Mouse (Mus musculus): ENCODE results near the gene Ifna4. TPM values are rescaled to one million over a fixed set of nuclear protein-coding genes. Genes with fewer than 3 reads are reported as not detected.
"Not testable (repeated sequence)": the region's sequence is repeated elsewhere in the genome, so short reads cannot be mapped to it uniquely, and the experiment has no call there.

The Ifna4 gene
- polyA plus RNA-seq, 1 experiment from 2014 or later, result not detected

GRCm38 (mm10) chr4:88835225-88835624 lies 6.4 kb upstream of the Ifna4 start, which contains the start of gene Ifna5:
Ifna5 (plus strand) TSS chr4:88835525.
- not testable (repeated sequence) for H3K4me3 ChIP-seq; H3K27me3 ChIP-seq (replicated peaks); H3K4me2 ChIP-seq (replicated peaks); H3K9ac ChIP-seq; ATAC-seq (ENCODE audit: low FRiP score, low read depth); H3K4me1 ChIP-seq; H3K27ac ChIP-seq; H3K36me3 ChIP-seq; H3K9me3 ChIP-seq
- 92% methylated on average over 1 of the region's 1 CpGs for WGBS

GRCm38 (mm10) chr4:88838828-88839227 lies 2.8 kb upstream of the Ifna4 start:
- H3K27me3 ChIP-seq (replicated peaks), result no peaks in the 10 kb centered on the region
- ATAC-seq (ENCODE audit: low FRiP score, low read depth), result no peak
- H3K9ac ChIP-seq, result no peak overlapping the region
- 45% methylated on average over 3 of the region's 3 CpGs for WGBS
- H3K4me3 ChIP-seq, result no peak overlapping the region
- H3K4me2 ChIP-seq (replicated peaks), result no peak overlapping the region
- no peaks in the 10 kb centered on the region for H3K36me3 ChIP-seq
- H3K4me1 ChIP-seq, result no peaks in the 10 kb centered on the region
- H3K27ac ChIP-seq, result no peak overlapping the region
- H3K9me3 ChIP-seq, result no peaks in the 10 kb centered on the region

DNA sequence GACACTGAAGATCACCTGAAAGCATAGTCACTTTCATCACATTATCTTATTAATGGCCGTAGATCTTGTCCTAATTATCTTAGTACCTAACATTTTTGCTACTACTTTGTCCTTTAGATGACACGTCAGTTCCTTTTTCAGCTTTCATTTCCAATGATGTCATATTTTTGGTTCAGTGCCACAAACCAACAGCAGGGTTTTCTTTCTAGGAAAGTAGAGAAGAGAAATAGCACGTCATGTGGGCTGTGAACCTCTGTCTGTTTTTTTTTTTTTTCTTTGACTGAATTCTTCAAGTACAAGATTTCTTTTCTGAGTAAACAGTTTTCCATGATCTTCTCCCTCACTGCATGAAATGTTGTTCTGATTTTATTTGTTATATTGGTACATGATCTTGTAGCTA lies 1.6 kb upstream of the Ifna4 start:
- ATAC-seq (ENCODE audit: low FRiP score, low read depth), result no peak
- no peaks in the 10 kb centered on the region for H3K9me3 ChIP-seq
- no peaks in the 10 kb centered on the region for H3K36me3 ChIP-seq
- H3K4me2 ChIP-seq (replicated peaks), result no peak overlapping the region
- no peaks in the 10 kb centered on the region for H3K4me1 ChIP-seq
- H3K27ac ChIP-seq, result no peak overlapping the region
- H3K9ac ChIP-seq, result no peak overlapping the region
- no peak overlapping the region for H3K4me3 ChIP-seq
- 86% methylated on average over 3 of the region's 3 CpGs for WGBS
- no peaks in the 10 kb centered on the region for H3K27me3 ChIP-seq (replicated peaks)

GRCm38 (mm10) chr4:88845334-88845733 lies 3.7 kb downstream of the Ifna4 start:
- Histone ChIP-seq H3K9me3 (no peaks in the 10 kb centered on the region), H3K27me3 (replicated peaks) (no peaks in the 10 kb centered on the region), H3K4me3 (no peak overlapping the region), H3K36me3 (no peaks in the 10 kb centered on the region), H3K9ac (no peak overlapping the region), H3K27ac (no peak overlapping the region), H3K4me1 (no peaks in the 10 kb centered on the region), H3K4me2 (replicated peaks) (no peak overlapping the region)
- WGBS, result 59% methylated on average over 2 of the region's 2 CpGs
- no peak for ATAC-seq (ENCODE audit: low FRiP score, low read depth)

DNA sequence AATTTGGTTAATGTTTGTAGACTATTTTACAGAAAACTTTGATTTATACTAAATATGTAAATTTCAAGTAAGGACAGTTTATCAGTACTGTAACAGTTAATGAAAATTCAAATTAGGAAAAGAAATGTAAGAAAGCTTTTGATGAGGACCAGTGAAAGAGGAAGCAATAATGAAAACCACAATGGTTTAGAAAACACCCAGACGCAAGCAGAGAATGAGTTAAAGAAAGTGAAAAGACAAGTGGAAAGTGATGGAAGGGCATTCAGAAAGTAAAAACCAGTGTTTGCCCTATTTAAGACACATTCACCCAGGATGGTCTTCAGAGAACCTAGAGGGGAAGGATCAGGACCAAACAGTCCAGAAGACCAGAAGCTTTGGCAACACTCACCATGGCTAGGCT lies 8.0 kb downstream of the Ifna4 start, which contains the start of gene Ifna1:
Gene Ifna1, plus strand, starts transcription at position 390 of the 400 bp plus-strand sequence.
- Histone ChIP-seq H3K4me2 (replicated peaks) (no peak within 1 kb of the TSS), H3K9me3 (no peaks in the 10 kb centered on the region), H3K9ac (no peak within 1 kb of the TSS), H3K36me3 (no peaks in the 10 kb centered on the region), H3K4me1 (0 out of 2 replicates have a peak, but pooled peaks cover 5% of the 10 kb centered on the region), H3K27me3 (replicated peaks) (no peaks in the 10 kb centered on the region), H3K27ac (no peak within 1 kb of the TSS), H3K4me3 (no peak within 1 kb of the TSS)
- no peak for ATAC-seq (ENCODE audit: low FRiP score, low read depth)
- 90% methylated on average over 1 of the region's 1 CpGs for WGBS

GRCm38 (mm10) chr4:88851026-88851763 lies 9.5 kb downstream of the Ifna4 start:
- 46% methylated on average over 4 of the region's 4 CpGs for WGBS
- no peak for ATAC-seq (ENCODE audit: low FRiP score, low read depth)
- H3K9ac ChIP-seq, result no peak overlapping the region
- no peaks in the 10 kb centered on the region for H3K36me3 ChIP-seq
- no peaks in the 10 kb centered on the region for H3K9me3 ChIP-seq
- no peak overlapping the region for H3K4me3 ChIP-seq
- 0 out of 2 replicates have a peak, but pooled peaks cover 5% of the 10 kb centered on the region for H3K4me1 ChIP-seq
- no peaks in the 10 kb centered on the region for H3K27me3 ChIP-seq (replicated peaks)
- no peak overlapping the region for H3K4me2 ChIP-seq (replicated peaks)
- no peak overlapping the region for H3K27ac ChIP-seq

DNA sequence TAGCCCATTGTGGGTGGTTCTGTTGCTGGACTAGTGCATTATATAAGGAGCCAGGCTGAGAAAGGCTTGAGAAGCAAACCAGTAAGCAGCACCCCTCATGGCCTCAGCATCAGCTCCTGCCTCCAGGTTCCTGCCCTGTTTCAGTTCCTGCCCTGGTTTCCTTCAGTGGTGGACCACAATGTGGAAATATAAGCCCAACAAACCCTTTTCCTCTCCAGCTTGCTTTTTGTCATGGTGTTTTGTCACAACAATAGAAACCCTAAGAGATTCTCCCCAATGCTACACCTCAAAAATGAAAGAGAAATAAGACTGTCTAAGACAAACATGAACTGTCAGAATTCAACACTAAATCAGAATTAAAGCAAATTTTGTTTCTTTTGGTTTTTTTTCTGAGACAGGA lies 17.6 kb downstream of the Ifna4 start:
- ATAC-seq (ENCODE audit: low FRiP score, low read depth), result no peak
- Histone ChIP-seq H3K9ac (no peak overlapping the region), H3K4me3 (no peak overlapping the region), H3K4me1 (no peaks in the 10 kb centered on the region), H3K27me3 (replicated peaks) (peaks cover 1% of the 10 kb centered on the region; the same call in 1 of the 2 replicates), H3K4me2 (replicated peaks) (no peak overlapping the region), H3K36me3 (no peaks in the 10 kb centered on the region), H3K27ac (no peak overlapping the region), H3K9me3 (no peaks in the 10 kb centered on the region)

DNA sequence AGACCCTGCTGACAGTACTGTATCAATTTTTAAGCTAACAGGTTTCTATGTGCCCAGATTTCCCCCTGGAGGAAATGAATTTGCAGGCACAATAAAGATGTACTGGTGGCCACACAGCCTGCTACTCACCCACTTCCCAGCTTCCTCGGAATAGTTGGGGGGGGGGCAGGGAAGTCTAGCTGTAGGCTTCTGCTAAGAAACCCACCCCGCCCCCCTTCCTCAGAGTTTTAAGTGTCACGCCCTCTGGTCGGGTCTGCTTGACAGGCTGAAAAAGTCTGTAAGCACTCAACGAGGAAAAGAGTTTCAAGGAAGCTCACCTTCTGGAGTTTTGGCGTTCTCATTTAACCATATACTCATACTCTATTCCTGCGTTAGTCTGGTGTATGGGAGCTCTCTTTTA lies 21.6 kb downstream of the Ifna4 start:
- WGBS, result 12% methylated on average over 7 of the region's 7 CpGs
- Histone ChIP-seq H3K9me3 (no peaks in the 10 kb centered on the region), H3K4me3 (no peak overlapping the region), H3K9ac (no peak overlapping the region), H3K27me3 (replicated peaks) (peaks cover 4% of the 10 kb centered on the region; the same call in 1 of the 2 replicates), H3K36me3 (no peaks in the 10 kb centered on the region), H3K4me2 (replicated peaks) (no peak overlapping the region), H3K4me1 (peaks cover 6% of the 10 kb centered on the region; the same call in 1 of the 2 replicates), H3K27ac (no peak overlapping the region)
- ATAC-seq (ENCODE audit: low FRiP score, low read depth), result no peak

DNA sequence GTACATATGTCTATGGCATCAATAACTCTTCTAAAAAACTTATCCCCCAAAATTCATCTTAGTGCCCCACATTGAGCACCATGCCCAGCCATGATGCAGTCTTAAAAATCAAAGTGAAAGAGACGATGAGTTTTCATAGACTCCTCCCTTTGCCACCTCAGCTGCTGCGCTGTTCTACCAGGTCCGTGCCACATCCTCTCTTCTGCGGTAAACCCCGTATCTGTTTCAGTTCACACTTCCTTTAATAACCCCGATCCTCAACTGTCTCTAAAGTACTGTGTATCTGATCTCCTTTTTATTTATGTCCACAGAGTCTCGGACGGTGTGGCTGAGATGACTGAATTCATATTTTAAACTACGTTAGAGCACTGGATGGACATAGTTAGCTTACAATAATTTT lies 22.9 kb downstream of the Ifna4 start:
- WGBS, result 78% methylated on average over 9 of the region's 9 CpGs
- H3K9ac ChIP-seq, result no peak overlapping the region
- no peak overlapping the region for H3K4me2 ChIP-seq (replicated peaks)
- H3K9me3 ChIP-seq, result no peaks in the 10 kb centered on the region
- peaks cover 4% of the 10 kb centered on the region for H3K27me3 ChIP-seq (replicated peaks)
- H3K36me3 ChIP-seq, result no peaks in the 10 kb centered on the region
- no peak overlapping the region for H3K27ac ChIP-seq
- H3K4me3 ChIP-seq, result no peak overlapping the region
- peaks cover 6% of the 10 kb centered on the region; the same call in 1 of the 2 replicates for H3K4me1 ChIP-seq
- no peak for ATAC-seq (ENCODE audit: low FRiP score, low read depth)

- H3K4me3 ChIP-seq, result no peak overlapping the region
- H3K36me3 ChIP-seq, result no peaks in the 10 kb centered on the region
- H3K27me3 ChIP-seq (replicated peaks), result peaks cover 4% of the 10 kb centered on the region
- H3K9ac ChIP-seq, result no peak overlapping the region
- H3K4me1 ChIP-seq, result peaks cover 6% of the 10 kb centered on the region; the same call in 1 of the 2 replicates
- no peak for ATAC-seq (ENCODE audit: low FRiP score, low read depth)
- no peak overlapping the region for H3K27ac ChIP-seq
- H3K9me3 ChIP-seq, result no peaks in the 10 kb centered on the region
- WGBS, result 56% methylated on average over 6 of the region's 6 CpGs
- H3K4me2 ChIP-seq (replicated peaks), result no peak overlapping the region
Observed at GRCm38 (mm10) chr4:88865011-88865569, 23.4 kb downstream of the Ifna4 start.

DNA sequence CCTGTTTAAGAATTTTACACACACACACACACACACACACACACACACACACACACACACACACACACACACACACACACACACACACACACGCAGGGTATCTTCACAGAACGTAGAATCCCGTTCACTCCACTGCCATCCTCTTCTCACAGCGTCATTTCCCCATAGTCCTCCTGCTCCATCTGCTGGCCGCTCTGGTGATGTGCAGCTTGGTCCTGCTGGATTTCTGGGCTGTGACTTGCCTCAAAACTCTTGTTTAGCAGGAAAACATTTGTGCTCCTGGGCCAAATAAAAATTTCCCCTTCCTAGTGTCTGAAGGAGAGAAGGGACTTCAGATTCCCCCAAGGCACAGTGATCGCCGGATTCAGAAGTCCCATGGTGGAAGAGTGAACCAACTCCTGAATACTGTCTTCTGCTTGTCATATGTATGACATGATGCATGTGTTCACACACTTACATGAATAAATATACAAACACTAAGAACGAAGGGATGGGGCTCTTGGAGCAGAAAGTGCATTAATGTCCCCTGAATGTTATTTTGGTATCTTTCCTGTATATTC lies 25.8 kb downstream of the Ifna4 start:
- under 1% methylated on average over 8 of the region's 8 CpGs for WGBS
- H3K27me3 ChIP-seq (replicated peaks), result peaks cover 4% of the 10 kb centered on the region
- H3K9me3 ChIP-seq, result no peaks in the 10 kb centered on the region
- H3K4me2 ChIP-seq (replicated peaks), result peak overlapping the region; percentile 88
- no peak overlapping the region for H3K4me3 ChIP-seq
- H3K36me3 ChIP-seq, result no peaks in the 10 kb centered on the region
- H3K27ac ChIP-seq, result no peak overlapping the region
- H3K4me1 ChIP-seq, result peaks cover 6% of the 10 kb centered on the region; the same call in 1 of the 2 replicates
- ATAC-seq (ENCODE audit: low FRiP score, low read depth), result peak; percentile 75
- H3K9ac ChIP-seq, result peak overlapping the region; percentile 53; the same call in 1 of the 2 replicates

All from neural tube, embryonic 12.5 days (tissue).